Mouse (Mus musculus) bone marrow macrophage, adult 2 months (primary cell): ENCODE data around the gene Prickle2.

Experiments used
- CTCF ChIP-seq: IDR thresholded peaks from 2 replicates; pipeline ENCODE4 v1.5.1; 2012; ENCODE audit warnings: low read depth, mild to moderate bottlenecking, low read length, moderate library complexity
- POLR2A ChIP-seq: IDR thresholded peaks from 2 replicates; pipeline ENCODE4 v1.6.1; 2012; ENCODE audit warnings: mild to moderate bottlenecking, low read depth, low read length, borderline replicate concordance

- no peak for TF ChIP-seq CTCF
- TF ChIP-seq POLR2A = no peak
Observed at GRCm38 (mm10) chr6:92584026-92584425, 121.9 kb downstream of the Prickle2 start.
